In genomic region chr11:95827464-95828085, GRCm38 (mm10) we compare ENCODE assay signal across 9 mouse cellular contexts. TPM values are rescaled to one million over a fixed set of nuclear protein-coding genes. Genes with fewer than 3 reads are reported as not detected.
A peak's percentile ranks its signal among the peaks of the same experiment; 100 is the strongest.
DNase-seq lines count a peak whose midpoint lies in the region; ATAC-seq and TF ChIP-seq lines count a peak whose summit lies in the region.
"Had no signal": no experiment of that assay in that cellular context is flagged by ENCODE, and none has a peak within 500 bp of the region (broad histone marks: within the 10 kb centered on the region; RNA-seq: fewer than 3 reads in every experiment).

No protein-coding gene starts in this region.

- 17% methylated on average over 3 of the region's 3 CpGs for WGBS in kidney, embryonic 15.5 days

- no peak overlapping the region for H3K9ac ChIP-seq in kidney, embryonic 15.5 days
- H3K9ac ChIP-seq: neural tube, embryonic 13.5 days had no signal

- H3K27ac ChIP-seq in kidney, embryonic 15.5 days, result no peak overlapping the region
- H3K27ac ChIP-seq: neural tube, embryonic 13.5 days had no signal

- H3K4me1 ChIP-seq in kidney, embryonic 15.5 days, result peaks cover 31% of the 10 kb centered on the region
- H3K4me1 ChIP-seq in G1E (ENCODE audit: insufficient read depth, low read depth, low read length), result peaks cover 92% of the 10 kb centered on the region

- DNase-seq in kidney, adult 8-10 months, result peak; percentile 63 to 82
- peak; percentile 36 for DNase-seq in G1E (ENCODE audit: low spot score)
- DNase-seq in c-Kit-positive CD71-negative TER-119-negative erythroid progenitor cells, embryonic 14.5 days (ENCODE audit: low read depth), result peak; percentile 69
- peak; percentile 72 for DNase-seq in gastrocnemius, postnatal 10 days
- DNase-seq in left cerebral cortex, postnatal 36 days (ENCODE audit: low spot score in 2 of 2), result peak; percentile 58 to 65
- peak; percentile 88 for DNase-seq in naive thymus-derived CD4-positive, alpha-beta T cell, adult 2 months (ENCODE audit: low read depth)

- no peak overlapping the region for H3K4me3 ChIP-seq in kidney, embryonic 15.5 days (replicated peaks)
- no peak overlapping the region; the same call in 1 of the 2 replicates for H3K4me3 ChIP-seq in G1E (ENCODE audit: low read depth, low read length)
- H3K4me3 ChIP-seq: neural tube, embryonic 13.5 days had no signal

- ATAC-seq in kidney, embryonic 15.5 days (replicated peaks; ENCODE audit: low FRiP score), result no peak
- ATAC-seq in G1E (ENCODE audit: extremely low read depth, insufficient number of reproducible peaks, low FRiP score, poor library complexity, severe bottlenecking), result no peak
- no peak for ATAC-seq in megakaryocyte-erythroid progenitor cell, adult 5-6 weeks (replicated peaks; ENCODE audit: low FRiP score, low TSS enrichment, poor library complexity, severe bottlenecking)

- no peaks in the 10 kb centered on the region for H3K9me3 ChIP-seq in kidney, embryonic 15.5 days (replicated peaks)
- H3K9me3 ChIP-seq in G1E (replicated peaks), result peaks cover 13% of the 10 kb centered on the region
- H3K9me3 ChIP-seq: neural tube, embryonic 13.5 days had no signal

- no peaks in the 10 kb centered on the region for H3K36me3 ChIP-seq in kidney, embryonic 15.5 days
- peaks cover 48% of the 10 kb centered on the region for H3K36me3 ChIP-seq in G1E (replicated peaks)
- H3K36me3 ChIP-seq: neural tube, embryonic 13.5 days had no signal

- peak; percentile 46 for TF ChIP-seq CTCF in G1E (IDR thresholded peaks at IDR 0.05; ENCODE audit: low read depth, low read length)

- peaks cover 82% of the 10 kb centered on the region for H3K27me3 ChIP-seq in kidney, embryonic 15.5 days
- H3K27me3 ChIP-seq in G1E (ENCODE audit: insufficient read depth, low read length), result no peaks in the 10 kb centered on the region; the same call in 1 of the 2 replicates

- no peak overlapping the region for H3K4me2 ChIP-seq in kidney, embryonic 15.5 days
- H3K4me2 ChIP-seq: neural tube, embryonic 13.5 days had no signal

- intact Hi-C loops in left cerebral cortex, postnatal 36 days (cut with DNase I), result loop anchor here (5.0 kb wide), 1 partner anchor 205 kb away; the partner anchor contains the start of gene Snf8

RNA-seq across cellular contexts. Expression of gene Phospho1, which starts 3.3 kb away (rescaled TPM):
- 2.0 TPM in 1 of 2 replicates, not detected in the other for polyA plus RNA-seq in kidney, embryonic 15.5 days (2015; fragmentation: Nextera tagmentation; extraction: Ambion mirVana)
- total RNA-seq in G1E (2014; fragmentation: Nextera tagmentation) (34.5 and 43.0 TPM in 2 replicates), G1E (2017) (7.0 and 7.4 TPM in 2 replicates)
- polyA plus RNA-seq in G1E (2012), result 236 and 275 TPM in 2 replicates
- total RNA-seq in gastrocnemius, postnatal 10 days (2021), result 100 to 1,000 TPM; 131 to 134 TPM
- total RNA-seq in left cerebral cortex, postnatal 36 days (2021), result 10 to 100 TPM; 70.8 to 84.6 TPM
- total RNA-seq in megakaryocyte-erythroid progenitor cell, adult 5-6 weeks (2014; fragmentation: Nextera tagmentation), result 5.6 and 7.5 TPM in 2 replicates
- 0.56 and 3.2 TPM in 2 replicates for total RNA-seq in megakaryocyte-erythroid progenitor cell, adult 5-6 weeks (2017)
- polyA plus RNA-seq: neural tube, embryonic 13.5 days had no signal

RNA-seq across cellular contexts. Expression of gene Gngt2, which starts 9.4 kb away (rescaled TPM):
- 22.8 and 23.7 TPM in 2 replicates for polyA plus RNA-seq in kidney, embryonic 15.5 days (2015; fragmentation: Nextera tagmentation; extraction: Ambion mirVana)
- total RNA-seq in G1E (2014; fragmentation: Nextera tagmentation), result 40.9 and 50.3 TPM in 2 replicates
- 31.0 and 33.6 TPM in 2 replicates for total RNA-seq in G1E (2017)
- polyA plus RNA-seq in G1E (2012), result 11.8 and 15.0 TPM in 2 replicates
- total RNA-seq in gastrocnemius, postnatal 10 days (2021), result 1 to 10 TPM; 7.0 to 9.4 TPM
- 1 to 10 TPM; 3.1 to 3.9 TPM for total RNA-seq in left cerebral cortex, postnatal 36 days (2021)
- 4.4 and 5.0 TPM in 2 replicates for total RNA-seq in megakaryocyte-erythroid progenitor cell, adult 5-6 weeks (2014; fragmentation: Nextera tagmentation)
- 4.0 and 4.6 TPM in 2 replicates for total RNA-seq in megakaryocyte-erythroid progenitor cell, adult 5-6 weeks (2017)

RNA-seq across cellular contexts. Expression of gene Abi3, which starts 14.7 kb away (rescaled TPM):
- 10.1 and 11.4 TPM in 2 replicates for polyA plus RNA-seq in kidney, embryonic 15.5 days (2015; fragmentation: Nextera tagmentation; extraction: Ambion mirVana)
- total RNA-seq in G1E (2014; fragmentation: Nextera tagmentation) (22.7 and 29.2 TPM in 2 replicates), G1E (2017) (12.7 and 14.1 TPM in 2 replicates)
- polyA plus RNA-seq in G1E (2012), result 56.9 and 79.3 TPM in 2 replicates
- total RNA-seq in gastrocnemius, postnatal 10 days (2021), result 1 to 10 TPM; 3.4 to 7.1 TPM
- 1 to 10 TPM; 5.1 to 5.3 TPM for total RNA-seq in left cerebral cortex, postnatal 36 days (2021)
- 5.9 and 8.9 TPM in 2 replicates for total RNA-seq in megakaryocyte-erythroid progenitor cell, adult 5-6 weeks (2014; fragmentation: Nextera tagmentation)
- total RNA-seq in megakaryocyte-erythroid progenitor cell, adult 5-6 weeks (2017), result 3.4 and 5.7 TPM in 2 replicates

Comparison
In these comparisons a context has a peak if more than half of its experiments do, and no peak if none do; other contexts are left out.
1. DNase-seq: peak in every context shown above with its lines; median percentile 88 in naive thymus-derived CD4-positive, alpha-beta T cell, adult 2 months; 72 in kidney, adult 8-10 months; 72 in gastrocnemius, postnatal 10 days; 69 in c-Kit-positive CD71-negative TER-119-negative erythroid progenitor cells, embryonic 14.5 days; 62 in left cerebral cortex, postnatal 36 days; 36 in G1E.